Mouse (Mus musculus): ENCODE measurements at regions not wholly inside any gene's neighbourhood (a gene's known extent, or its start where the extent isn't known, plus 50 kb on each side); places are given as distances from the start of the nearest gene placed in this dataset.

DNA sequence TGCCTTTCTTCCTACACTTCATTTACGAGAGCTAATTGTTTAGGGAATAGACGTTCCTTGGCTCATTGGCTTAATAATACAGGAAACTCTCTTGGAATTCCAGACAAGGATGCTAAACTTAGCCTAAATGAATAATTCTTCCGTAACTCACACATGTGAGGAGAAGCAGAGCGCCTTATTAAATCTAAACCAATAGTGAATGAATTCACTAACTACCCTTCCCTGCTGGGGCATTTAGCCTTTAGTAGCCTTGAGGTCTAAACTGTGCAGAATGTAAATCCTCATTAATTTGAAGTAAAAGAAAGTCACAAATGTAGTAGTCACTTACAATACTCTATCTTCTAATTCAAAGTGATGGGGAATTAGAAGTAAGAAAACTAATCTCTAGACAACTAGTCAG, 301.4 kb downstream of the Kctd8 start:
- no peak for DNase-seq
- intact Hi-C loops (cut with DNase I): no loop called here

DNA sequence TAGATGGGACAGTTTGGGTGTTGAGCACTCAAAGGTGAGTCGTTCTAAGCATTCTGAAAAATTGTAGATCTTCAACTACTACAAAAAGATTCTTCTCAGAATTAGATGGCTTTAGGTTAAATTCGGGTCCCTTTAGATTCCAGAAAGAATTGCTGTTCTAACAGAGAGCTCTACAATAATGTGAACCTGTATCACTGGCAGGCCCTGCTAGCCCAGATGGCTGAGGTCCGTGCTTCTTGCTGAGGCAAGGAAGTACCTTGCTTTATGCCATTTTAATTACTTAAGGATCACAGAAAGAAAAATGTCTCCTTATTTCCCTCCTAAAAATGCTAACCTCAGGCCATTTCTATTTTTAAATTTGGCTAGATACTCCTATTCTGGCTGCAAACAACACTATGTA, 322.1 kb downstream of the Kctd8 start:
- intact Hi-C loops (cut with DNase I): no loop called here

DNA sequence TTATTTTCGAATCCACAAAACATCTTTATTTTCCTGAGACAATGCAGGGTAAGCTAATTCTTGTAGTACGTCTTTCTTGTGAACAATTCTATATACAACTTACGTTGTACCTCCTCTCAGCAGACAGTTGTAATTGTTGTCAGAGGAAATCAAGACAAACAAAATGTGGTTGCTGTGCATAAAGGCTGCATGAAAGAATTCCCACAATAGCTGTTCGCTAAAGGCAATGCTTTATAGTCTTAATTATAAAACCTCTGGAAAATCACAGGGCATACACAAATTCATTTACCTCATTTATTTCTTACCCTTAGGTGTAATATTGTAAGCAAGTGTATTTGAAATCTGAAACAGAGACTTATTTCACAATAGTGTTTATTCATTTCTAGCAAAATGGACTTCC, 355.3 kb downstream of the Kctd8 start:
- no peak for DNase-seq
- intact Hi-C loops (cut with DNase I): no loop called here

More for the DNA sequence above, 322.1 kb downstream of the Kctd8 start:
- DNase-seq: no peak

DNA sequence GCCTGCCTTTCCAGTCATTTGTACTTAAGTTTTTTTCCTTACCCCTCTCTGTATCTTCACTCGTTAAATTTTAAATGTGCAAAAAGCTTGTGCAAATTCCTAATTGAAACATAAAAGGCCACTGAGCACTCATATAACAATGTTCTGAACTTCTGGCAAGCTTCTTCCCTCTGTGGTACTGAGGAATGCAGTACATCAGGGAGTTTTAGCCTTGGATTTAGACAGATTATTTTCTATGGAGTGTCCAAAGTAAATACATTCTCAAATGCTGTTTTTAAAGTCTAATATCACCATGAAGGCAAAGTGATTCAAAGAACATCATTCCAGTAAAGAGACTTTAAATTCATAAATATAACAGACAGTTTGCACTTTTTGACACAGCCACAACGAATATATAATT, 386.8 kb downstream of the Kctd8 start:
- DNase-seq: no peak
- intact Hi-C loops (cut with DNase I): loop anchor here (10.0 kb wide), 1 partner anchor 1080 kb away; no protein-coding TSS in a partner anchor
